Mouse (Mus musculus): Measurements from ENCODE around the gene Slc19a2. TPM values are rescaled to one million over a fixed set of nuclear protein-coding genes. Genes with fewer than 3 reads are reported as not detected.
A peak's percentile ranks its signal among the peaks of the same experiment; 100 is the strongest.

The Slc19a2 gene
- polyA plus RNA-seq (2012; rRNA removed), result 2.9 and 4.2 TPM in 2 replicates

DNA sequence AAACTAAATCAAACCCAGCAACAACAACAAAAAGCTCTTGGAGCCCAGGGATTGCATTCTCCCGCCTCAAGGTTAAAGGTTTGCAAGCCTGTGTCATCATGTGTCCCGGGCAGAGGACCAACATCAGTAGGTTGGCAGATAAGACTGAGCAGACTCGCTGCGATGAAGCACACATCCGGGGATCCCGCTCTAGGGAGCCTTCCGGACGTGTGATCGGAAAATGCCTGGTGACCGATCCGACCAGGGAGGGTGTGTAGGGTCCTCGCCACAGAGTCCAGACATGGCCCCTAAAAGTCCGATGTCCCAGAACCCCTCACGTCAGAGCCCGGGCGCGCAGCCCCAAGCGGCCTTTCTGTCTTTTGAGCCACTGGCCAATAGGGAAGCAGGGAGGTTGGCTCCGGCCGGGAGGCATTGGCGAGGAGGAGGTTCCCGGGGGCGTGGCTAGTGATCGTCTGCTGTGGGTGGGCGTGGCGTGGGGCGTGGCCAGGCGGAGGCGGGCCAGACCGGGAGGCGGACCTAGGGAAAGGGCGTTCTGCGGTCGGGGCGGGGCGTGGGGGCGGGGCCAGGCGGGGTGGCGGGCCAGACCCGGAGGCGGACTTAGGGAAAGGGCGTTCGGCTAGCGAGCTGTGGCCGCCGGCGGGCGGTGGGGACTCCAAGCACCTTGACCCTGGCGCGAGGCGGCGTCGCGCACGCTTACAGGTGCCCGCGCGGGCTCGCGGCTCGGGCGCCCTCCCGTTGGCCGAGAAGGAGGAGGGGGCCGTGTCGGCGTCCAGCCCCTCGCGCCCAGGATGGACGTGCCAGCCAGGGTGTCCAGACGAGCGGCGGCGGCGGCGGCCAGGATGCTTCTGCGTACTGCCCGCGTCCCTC, at the start of gene Slc19a2:
Gene Slc19a2, plus strand, starts transcription at position 582 of the 867 bp plus-strand sequence.
- H3K27ac ChIP-seq (ENCODE audit: insufficient read depth, low read length), result peak within 1 kb of the TSS; percentile 85

DNA sequence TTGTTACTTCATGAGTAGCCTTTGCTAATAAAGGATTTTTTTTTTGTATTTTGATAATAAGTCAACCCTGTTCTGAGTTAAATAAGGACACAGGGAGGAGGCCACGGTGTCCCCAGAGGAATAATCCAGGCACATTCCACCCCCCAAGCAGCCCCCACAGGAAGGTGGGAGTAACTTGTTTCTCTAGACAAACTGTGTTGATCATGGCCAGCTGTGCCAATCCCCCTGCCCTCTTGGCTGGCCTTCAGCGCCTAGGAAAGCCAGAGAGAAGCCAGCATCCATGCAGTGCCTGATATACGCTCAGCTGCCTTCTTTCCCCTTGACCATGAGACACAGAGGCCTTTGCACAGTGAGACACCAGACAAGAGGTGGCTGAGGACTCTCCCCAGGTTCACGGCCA, 49.3 kb upstream of the Slc19a2 start:
- no peak for TF ChIP-seq CTCF (IDR thresholded peaks at IDR 0.05; ENCODE audit: extremely low read depth, insufficient read depth, insufficient read length, insufficient replicate concordance)
- no peak for TF ChIP-seq POLR2A (IDR thresholded peaks at IDR 0.05; ENCODE audit: low read depth, low read length)
- H3K27me3 ChIP-seq (ENCODE audit: control insufficient read depth, insufficient read depth, low read length), result no peaks in the 10 kb centered on the region
- H3K4me3 ChIP-seq (ENCODE audit: extremely low read depth, insufficient read depth, insufficient read length), result no peak overlapping the region
- H3K27ac ChIP-seq (ENCODE audit: insufficient read depth, low read length), result no peak overlapping the region
- H3K4me1 ChIP-seq (ENCODE audit: control insufficient read depth, insufficient read depth, insufficient read length), result no peaks in the 10 kb centered on the region
- H3K36me3 ChIP-seq (ENCODE audit: control insufficient read depth, insufficient read depth, low read length), result no peaks in the 10 kb centered on the region
- 95% methylated on average over 4 of the region's 4 CpGs for WGBS
- DNase-seq (ENCODE audit: low read depth in 1 of 2, low spot score in 2 of 2), result no peak

More for the DNA sequence above, at the start of gene Slc19a2:
- peak; percentile 90 to 97 for DNase-seq (ENCODE audit: low read depth in 1 of 2, low spot score in 2 of 2)
- H3K4me1 ChIP-seq (ENCODE audit: control insufficient read depth, insufficient read depth, insufficient read length), result peaks cover 3% of the 10 kb centered on the region; the same call in 1 of the 2 replicates
- TF ChIP-seq POLR2A (IDR thresholded peaks at IDR 0.05; ENCODE audit: low read depth, low read length) (peak; percentile 83), CTCF (IDR thresholded peaks at IDR 0.05; ENCODE audit: extremely low read depth, insufficient read depth, insufficient read length, insufficient replicate concordance) (no peak)
- H3K4me3 ChIP-seq (ENCODE audit: extremely low read depth, insufficient read depth, insufficient read length), result peak within 1 kb of the TSS; percentile 77
- WGBS, result under 1% methylated on average over 75 of the region's 79 CpGs
- H3K27me3 ChIP-seq (ENCODE audit: control insufficient read depth, insufficient read depth, low read length), result no peaks in the 10 kb centered on the region
- H3K36me3 ChIP-seq (ENCODE audit: control insufficient read depth, insufficient read depth, low read length), result no peaks in the 10 kb centered on the region

GRCm38 (mm10) chr1:164208437-164208836, 40.4 kb upstream of the Slc19a2 start:
- WGBS, result 82% methylated on average over 2 of the region's 2 CpGs
- TF ChIP-seq POLR2A (IDR thresholded peaks at IDR 0.05; ENCODE audit: low read depth, low read length) (no peak), CTCF (IDR thresholded peaks at IDR 0.05; ENCODE audit: extremely low read depth, insufficient read depth, insufficient read length, insufficient replicate concordance) (no peak)
- Histone ChIP-seq H3K4me1 (ENCODE audit: control insufficient read depth, insufficient read depth, insufficient read length) (no peaks in the 10 kb centered on the region), H3K4me3 (ENCODE audit: extremely low read depth, insufficient read depth, insufficient read length) (no peak overlapping the region), H3K36me3 (ENCODE audit: control insufficient read depth, insufficient read depth, low read length) (no peaks in the 10 kb centered on the region), H3K27me3 (ENCODE audit: control insufficient read depth, insufficient read depth, low read length) (no peaks in the 10 kb centered on the region), H3K27ac (ENCODE audit: insufficient read depth, low read length) (no peak overlapping the region)
- DNase-seq (ENCODE audit: low read depth in 1 of 2, low spot score in 2 of 2), result no peak

DNA sequence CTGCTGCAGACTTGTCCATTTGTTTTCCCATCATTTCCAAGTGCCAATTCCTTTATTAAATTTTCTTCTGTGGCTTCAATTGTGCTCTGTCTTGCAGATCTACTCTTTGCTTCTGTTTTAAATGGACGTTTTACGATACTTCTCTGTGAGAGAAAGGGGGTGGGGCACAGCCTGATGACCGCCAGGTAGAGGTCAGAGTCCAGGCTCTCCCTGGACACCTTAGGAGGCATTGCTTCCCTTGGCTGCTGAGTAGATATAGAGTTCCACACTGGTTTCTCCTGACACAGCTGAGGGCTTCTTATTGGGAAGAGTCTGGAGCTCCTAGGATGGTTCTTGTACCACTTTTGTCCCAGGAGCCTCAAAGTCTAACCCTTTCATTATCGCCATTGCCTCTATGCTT, 37.9 kb upstream of the Slc19a2 start:
- Histone ChIP-seq H3K36me3 (ENCODE audit: control insufficient read depth, insufficient read depth, low read length) (no peaks in the 10 kb centered on the region), H3K27ac (ENCODE audit: insufficient read depth, low read length) (no peak overlapping the region), H3K4me1 (ENCODE audit: control insufficient read depth, insufficient read depth, insufficient read length) (no peaks in the 10 kb centered on the region), H3K27me3 (ENCODE audit: control insufficient read depth, insufficient read depth, low read length) (no peaks in the 10 kb centered on the region), H3K4me3 (ENCODE audit: extremely low read depth, insufficient read depth, insufficient read length) (no peak overlapping the region)
- WGBS, result 90% methylated on average over 4 of the region's 4 CpGs
- DNase-seq (ENCODE audit: low read depth in 1 of 2, low spot score in 2 of 2), result no peak
- TF ChIP-seq CTCF (IDR thresholded peaks at IDR 0.05; ENCODE audit: extremely low read depth, insufficient read depth, insufficient read length, insufficient replicate concordance) (no peak), POLR2A (IDR thresholded peaks at IDR 0.05; ENCODE audit: low read depth, low read length) (no peak)

- DNase-seq (ENCODE audit: low read depth in 1 of 2, low spot score in 2 of 2), result no peak
- H3K4me1 ChIP-seq (ENCODE audit: control insufficient read depth, insufficient read depth, insufficient read length), result no peaks in the 10 kb centered on the region
- no peaks in the 10 kb centered on the region for H3K36me3 ChIP-seq (ENCODE audit: control insufficient read depth, insufficient read depth, low read length)
- H3K27ac ChIP-seq (ENCODE audit: insufficient read depth, low read length), result no peak overlapping the region
- H3K27me3 ChIP-seq (ENCODE audit: control insufficient read depth, insufficient read depth, low read length), result no peaks in the 10 kb centered on the region
- no peak overlapping the region for H3K4me3 ChIP-seq (ENCODE audit: extremely low read depth, insufficient read depth, insufficient read length)
- TF ChIP-seq POLR2A (IDR thresholded peaks at IDR 0.05; ENCODE audit: low read depth, low read length) (no peak), CTCF (IDR thresholded peaks at IDR 0.05; ENCODE audit: extremely low read depth, insufficient read depth, insufficient read length, insufficient replicate concordance) (no peak)
- 81% methylated on average over 8 of the region's 8 CpGs for WGBS
Measured at GRCm38 (mm10) chr1:164212686-164213085, 36.2 kb upstream of the Slc19a2 start.

GRCm38 (mm10) chr1:164214190-164214589, 34.7 kb upstream of the Slc19a2 start:
- Histone ChIP-seq H3K27me3 (ENCODE audit: control insufficient read depth, insufficient read depth, low read length) (no peaks in the 10 kb centered on the region), H3K4me3 (ENCODE audit: extremely low read depth, insufficient read depth, insufficient read length) (no peak overlapping the region), H3K27ac (ENCODE audit: insufficient read depth, low read length) (no peak overlapping the region), H3K4me1 (ENCODE audit: control insufficient read depth, insufficient read depth, insufficient read length) (no peaks in the 10 kb centered on the region; the same call in 1 of the 2 replicates), H3K36me3 (ENCODE audit: control insufficient read depth, insufficient read depth, low read length) (no peaks in the 10 kb centered on the region)
- TF ChIP-seq POLR2A (IDR thresholded peaks at IDR 0.05; ENCODE audit: low read depth, low read length), result no peak
- TF ChIP-seq CTCF (IDR thresholded peaks at IDR 0.05; ENCODE audit: extremely low read depth, insufficient read depth, insufficient read length, insufficient replicate concordance), result no peak
- DNase-seq (ENCODE audit: low read depth in 1 of 2, low spot score in 2 of 2), result no peak
- WGBS, result 84% methylated on average over 8 of the region's 8 CpGs

- Histone ChIP-seq H3K4me1 (ENCODE audit: control insufficient read depth, insufficient read depth, insufficient read length) (peaks cover 2% of the 10 kb centered on the region; the same call in 1 of the 2 replicates), H3K36me3 (ENCODE audit: control insufficient read depth, insufficient read depth, low read length) (no peaks in the 10 kb centered on the region), H3K27ac (ENCODE audit: insufficient read depth, low read length) (no peak overlapping the region), H3K4me3 (ENCODE audit: extremely low read depth, insufficient read depth, insufficient read length) (no peak overlapping the region), H3K27me3 (ENCODE audit: control insufficient read depth, insufficient read depth, low read length) (no peaks in the 10 kb centered on the region)
- no peak for DNase-seq (ENCODE audit: low read depth in 1 of 2, low spot score in 2 of 2)
- TF ChIP-seq POLR2A (IDR thresholded peaks at IDR 0.05; ENCODE audit: low read depth, low read length) (no peak), CTCF (IDR thresholded peaks at IDR 0.05; ENCODE audit: extremely low read depth, insufficient read depth, insufficient read length, insufficient replicate concordance) (no peak)
- WGBS, result 94% methylated on average over 3 of the region's 3 CpGs
Measured at GRCm38 (mm10) chr1:164215097-164215496, 33.7 kb upstream of the Slc19a2 start.

All from spleen, adult 2 months (tissue).